ENCODE assay signal across 12 mouse cellular contexts in genomic region chr6:53449437-53450173, GRCm38 (mm10).
DNase-seq lines count a peak whose midpoint lies in the region; ATAC-seq and TF ChIP-seq lines count a peak whose summit lies in the region.
"Had no signal": no experiment of that assay in that cellular context is flagged by ENCODE, and none has a peak within 500 bp of the region (broad histone marks: within the 10 kb centered on the region; RNA-seq: fewer than 3 reads in every experiment).

No protein-coding gene starts in this region.

- peaks cover 19% of the 10 kb centered on the region for H3K4me1 ChIP-seq in forebrain, embryonic 16.5 days (replicated peaks; ENCODE audit: control insufficient read depth, insufficient read depth, low read length)
- peaks cover 30% of the 10 kb centered on the region for H3K4me1 ChIP-seq in forebrain, embryonic 15.5 days
- H3K4me1 ChIP-seq in limb, embryonic 14.5 days (ENCODE audit: control insufficient read depth, insufficient read depth, low read length), result peaks cover 49% of the 10 kb centered on the region
- H3K4me1 ChIP-seq in heart, embryonic 12.5 days (replicated peaks), result peaks cover 27% of the 10 kb centered on the region

- H3K36me3 ChIP-seq in forebrain, embryonic 16.5 days (ENCODE audit: control insufficient read depth, insufficient read depth), result no peaks in the 10 kb centered on the region
- no peaks in the 10 kb centered on the region for H3K36me3 ChIP-seq in forebrain, embryonic 15.5 days
- peaks cover 7% of the 10 kb centered on the region; the same call in 1 of the 2 replicates for H3K36me3 ChIP-seq in limb, embryonic 14.5 days (ENCODE audit: control insufficient read depth, insufficient read depth, low read length)
- H3K36me3 ChIP-seq in heart, embryonic 12.5 days, result peaks cover 4% of the 10 kb centered on the region; the same call in 1 of the 2 replicates
- H3K36me3 ChIP-seq: heart, embryonic 10.5 days had no signal

- TF ChIP-seq POLR2A in limb, embryonic 14.5 days (IDR thresholded peaks at IDR 0.05; ENCODE audit: borderline replicate concordance, extremely low read depth, insufficient read depth, insufficient read length), result no peak

- no peak overlapping the region for H3K4me3 ChIP-seq in forebrain, embryonic 16.5 days (replicated peaks; ENCODE audit: low read length)
- H3K4me3 ChIP-seq in forebrain, embryonic 15.5 days, result no peak overlapping the region
- no peak overlapping the region for H3K4me3 ChIP-seq in limb, embryonic 14.5 days (replicated peaks; ENCODE audit: low read length)
- no peak overlapping the region for H3K4me3 ChIP-seq in heart, embryonic 12.5 days
- H3K4me3 ChIP-seq: heart, embryonic 10.5 days; left cerebral cortex, adult 2 months had no signal

- DNase-seq in urinary bladder, postnatal 14 days (ENCODE audit: low spot score), result peak; percentile 74
- DNase-seq in urinary bladder, postnatal 10 days (ENCODE audit: low spot score), result no peak
- peak; percentile 52 for DNase-seq in limb, embryonic 14.5 days (ENCODE audit: low spot score)
- DNase-seq in urinary bladder, postnatal 36 days (ENCODE audit: low spot score in 2 of 2), result peak; percentile 51 to 64
- no peak for DNase-seq in testis, postnatal 14 days (ENCODE audit: low spot score)
- DNase-seq: embryo, embryonic 11 days had no signal

- H3K4me2 ChIP-seq in forebrain, embryonic 16.5 days (ENCODE audit: low read length), result no peak overlapping the region
- H3K4me2 ChIP-seq in forebrain, embryonic 15.5 days (replicated peaks), result no peak overlapping the region
- peak overlapping the region; percentile 10; the same call in 1 of the 2 replicates for H3K4me2 ChIP-seq in limb, embryonic 14.5 days (replicated peaks; ENCODE audit: low read depth, low read length, severe bottlenecking)
- H3K4me2 ChIP-seq in heart, embryonic 12.5 days, result no peak overlapping the region

- no peaks in the 10 kb centered on the region for H3K27me3 ChIP-seq in forebrain, embryonic 16.5 days (replicated peaks; ENCODE audit: control insufficient read depth, insufficient read depth, low read length)
- H3K27me3 ChIP-seq in forebrain, embryonic 15.5 days, result no peaks in the 10 kb centered on the region
- H3K27me3 ChIP-seq in limb, embryonic 14.5 days (ENCODE audit: control insufficient read depth, insufficient read depth, low read length), result no peaks in the 10 kb centered on the region
- no peaks in the 10 kb centered on the region for H3K27me3 ChIP-seq in heart, embryonic 12.5 days (replicated peaks)
- H3K27me3 ChIP-seq: Patski had no signal

- WGBS in forebrain, embryonic 16.5 days, result 52% methylated on average over 9 of the region's 9 CpGs
- WGBS in forebrain, embryonic 15.5 days, result 53% methylated on average over 9 of the region's 9 CpGs
- 22% methylated on average over 9 of the region's 9 CpGs for WGBS in limb, embryonic 14.5 days
- 60% methylated on average over 9 of the region's 9 CpGs for WGBS in heart, embryonic 12.5 days

- 0 out of 2 replicates have a peak, but pooled peaks have one; percentile 36 for ATAC-seq in forebrain, embryonic 16.5 days
- no peak for ATAC-seq in forebrain, embryonic 15.5 days (replicated peaks)
- ATAC-seq in limb, embryonic 14.5 days (ENCODE audit: low FRiP score, low read depth), result peak; percentile 53; the same call in 1 of the 2 replicates
- no peak for ATAC-seq in heart, embryonic 12.5 days (ENCODE audit: insufficient number of reproducible peaks, low FRiP score)
- ATAC-seq: Patski had no signal

- H3K9me3 ChIP-seq in forebrain, embryonic 16.5 days (ENCODE audit: control insufficient read depth, low read length), result no peaks in the 10 kb centered on the region
- H3K9me3 ChIP-seq in forebrain, embryonic 15.5 days, result no peaks in the 10 kb centered on the region
- no peaks in the 10 kb centered on the region for H3K9me3 ChIP-seq in limb, embryonic 14.5 days (ENCODE audit: control insufficient read depth, low read length)
- H3K9me3 ChIP-seq in heart, embryonic 12.5 days (replicated peaks), result no peaks in the 10 kb centered on the region
- H3K9me3 ChIP-seq: heart, embryonic 10.5 days had no signal

- H3K9ac ChIP-seq in forebrain, embryonic 16.5 days (replicated peaks; ENCODE audit: low read depth, low read length), result no peak overlapping the region
- no peak overlapping the region for H3K9ac ChIP-seq in forebrain, embryonic 15.5 days (replicated peaks)
- no peak overlapping the region for H3K9ac ChIP-seq in limb, embryonic 14.5 days (ENCODE audit: low read depth, low read length, severe bottlenecking)
- H3K9ac ChIP-seq in heart, embryonic 12.5 days, result no peak overlapping the region

- H3K27ac ChIP-seq in forebrain, embryonic 16.5 days (ENCODE audit: low read length), result no peak overlapping the region
- no peak overlapping the region for H3K27ac ChIP-seq in forebrain, embryonic 15.5 days (replicated peaks)
- peak overlapping the region; percentile 56 for H3K27ac ChIP-seq in limb, embryonic 14.5 days (replicated peaks; ENCODE audit: low read depth, low read length)
- H3K27ac ChIP-seq in heart, embryonic 12.5 days (ENCODE audit: poor library complexity, severe bottlenecking), result no peak overlapping the region
- H3K27ac ChIP-seq: heart, embryonic 10.5 days; left cerebral cortex, adult 2 months had no signal

Comparison
In these comparisons a context has a peak if more than half of its experiments do, and no peak if none do; other contexts are left out.
1. ATAC-seq: peak in forebrain, embryonic 16.5 days (single experiment) and limb, embryonic 14.5 days (single experiment); none in forebrain, embryonic 15.5 days (single experiment) and heart, embryonic 12.5 days (single experiment).
2. DNase-seq: peak in urinary bladder, postnatal 14 days (single experiment), limb, embryonic 14.5 days (single experiment) and urinary bladder, postnatal 36 days (2 of 2); none in urinary bladder, postnatal 10 days (single experiment) and testis, postnatal 14 days (single experiment).